Mouse (Mus musculus): ENCODE measurements around the gene Susd6. TPM values are rescaled to one million over a fixed set of nuclear protein-coding genes. Genes with fewer than 3 reads are reported as not detected.

Susd6 gene
- polyA plus RNA-seq, 1 experiment from 2014 or later, result 11.7 TPM

DNA sequence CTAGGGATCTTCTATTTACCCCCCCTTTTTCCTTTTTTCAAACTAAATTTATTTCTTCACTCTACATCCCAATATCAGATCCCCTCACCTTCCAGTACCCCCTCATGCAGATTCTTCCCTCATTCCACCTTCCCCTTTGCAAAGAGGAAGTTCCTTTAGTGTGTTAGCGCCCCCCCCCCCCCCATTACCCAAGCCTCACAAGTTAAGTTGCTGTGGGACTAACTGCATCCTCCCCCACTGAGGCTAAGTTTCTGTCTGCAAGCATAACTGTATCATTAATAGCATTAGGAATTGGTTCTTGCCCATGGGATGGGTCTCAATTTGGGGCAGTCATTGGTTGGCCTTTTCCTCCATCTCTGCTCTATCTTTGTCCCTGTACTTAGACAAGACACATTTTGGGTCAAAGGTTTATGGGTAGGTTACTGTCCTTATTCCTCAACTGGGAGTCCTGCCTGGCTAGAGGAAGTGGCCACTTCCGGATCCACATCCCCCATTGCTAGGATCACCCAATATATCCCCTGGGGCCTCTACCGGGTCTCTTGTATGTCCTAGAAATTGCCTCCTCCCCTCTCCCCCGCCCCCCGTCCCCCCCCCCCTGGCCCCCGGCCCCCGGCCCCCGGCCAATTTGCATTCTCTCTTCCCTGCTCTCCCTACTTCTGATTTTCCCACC is 44.7 kb downstream of the Susd6 start:
- no peak overlapping the region for H3K9ac ChIP-seq (ENCODE audit: low read length)
- H3K4me3 ChIP-seq (ENCODE audit: low read depth, low read length), result no peak overlapping the region
- H3K9me3 ChIP-seq (replicated peaks; ENCODE audit: control insufficient read depth, low read length), result no peaks in the 10 kb centered on the region
- no peaks in the 10 kb centered on the region for H3K4me1 ChIP-seq (ENCODE audit: control insufficient read depth, insufficient read depth, low read length)
- no peak overlapping the region for H3K4me2 ChIP-seq (ENCODE audit: low read length)
- ATAC-seq (no peak), DNase-seq (ENCODE audit: low spot score) (no peak)
- WGBS, result 90% methylated on average over 8 of the region's 8 CpGs
- no peaks in the 10 kb centered on the region for H3K27me3 ChIP-seq (replicated peaks; ENCODE audit: control insufficient read depth, insufficient read depth, low read length)
- H3K36me3 ChIP-seq (ENCODE audit: control insufficient read depth, insufficient read depth, low read length), result no peaks in the 10 kb centered on the region
- H3K27ac ChIP-seq (ENCODE audit: low read depth, low read length), result no peak overlapping the region

DNA sequence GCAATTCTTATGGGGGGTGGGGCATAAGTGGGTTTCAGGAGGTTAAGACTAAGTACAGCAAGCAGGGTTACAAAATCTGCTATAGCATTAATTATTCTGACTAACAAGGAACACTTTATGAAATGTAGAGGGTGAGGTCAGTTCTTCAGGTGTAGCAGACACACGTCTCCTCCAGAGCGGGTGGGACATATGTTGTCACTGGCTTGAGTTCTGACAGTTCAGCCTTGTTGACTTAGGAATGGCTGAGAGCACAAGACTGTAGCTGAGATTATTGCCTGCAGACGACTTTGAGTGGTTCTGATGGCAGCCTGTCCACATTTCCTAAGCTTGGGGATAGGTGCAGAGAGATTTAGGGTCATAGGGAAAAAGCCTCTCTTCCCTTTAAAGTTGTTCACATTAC is 47.3 kb downstream of the Susd6 start:
- H3K9ac ChIP-seq (ENCODE audit: low read length), result no peak overlapping the region
- H3K27ac ChIP-seq (ENCODE audit: low read depth, low read length), result no peak overlapping the region
- 83% methylated on average over 3 of the region's 3 CpGs for WGBS
- no peaks in the 10 kb centered on the region for H3K36me3 ChIP-seq (ENCODE audit: control insufficient read depth, insufficient read depth, low read length)
- H3K27me3 ChIP-seq (replicated peaks; ENCODE audit: control insufficient read depth, insufficient read depth, low read length), result no peaks in the 10 kb centered on the region
- H3K4me2 ChIP-seq (ENCODE audit: low read length), result no peak overlapping the region
- DNase-seq (ENCODE audit: low spot score) (no peak), ATAC-seq (no peak)
- no peaks in the 10 kb centered on the region for H3K9me3 ChIP-seq (replicated peaks; ENCODE audit: control insufficient read depth, low read length)
- H3K4me3 ChIP-seq (ENCODE audit: low read depth, low read length), result no peak overlapping the region
- no peaks in the 10 kb centered on the region for H3K4me1 ChIP-seq (ENCODE audit: control insufficient read depth, insufficient read depth, low read length)

GRCm38 (mm10) chr12:80838271-80838670 is 48.0 kb downstream of the Susd6 start:
- Histone ChIP-seq H3K27ac (ENCODE audit: low read depth, low read length) (no peak overlapping the region), H3K4me1 (ENCODE audit: control insufficient read depth, insufficient read depth, low read length) (no peaks in the 10 kb centered on the region), H3K4me2 (ENCODE audit: low read length) (no peak overlapping the region), H3K9ac (ENCODE audit: low read length) (no peak overlapping the region), H3K36me3 (ENCODE audit: control insufficient read depth, insufficient read depth, low read length) (no peaks in the 10 kb centered on the region), H3K27me3 (replicated peaks; ENCODE audit: control insufficient read depth, insufficient read depth, low read length) (no peaks in the 10 kb centered on the region), H3K9me3 (replicated peaks; ENCODE audit: control insufficient read depth, low read length) (no peaks in the 10 kb centered on the region), H3K4me3 (ENCODE audit: low read depth, low read length) (no peak overlapping the region)
- DNase-seq (ENCODE audit: low spot score), result no peak
- ATAC-seq, result no peak

GRCm38 (mm10) chr12:80838787-80839186 is 48.5 kb downstream of the Susd6 start:
- Histone ChIP-seq H3K27ac (ENCODE audit: low read depth, low read length) (no peak overlapping the region), H3K9ac (ENCODE audit: low read length) (no peak overlapping the region), H3K4me3 (ENCODE audit: low read depth, low read length) (no peak overlapping the region), H3K36me3 (ENCODE audit: control insufficient read depth, insufficient read depth, low read length) (no peaks in the 10 kb centered on the region), H3K9me3 (replicated peaks; ENCODE audit: control insufficient read depth, low read length) (no peaks in the 10 kb centered on the region), H3K4me2 (ENCODE audit: low read length) (no peak overlapping the region), H3K27me3 (replicated peaks; ENCODE audit: control insufficient read depth, insufficient read depth, low read length) (no peaks in the 10 kb centered on the region), H3K4me1 (ENCODE audit: control insufficient read depth, insufficient read depth, low read length) (peaks cover 3% of the 10 kb centered on the region; the same call in 1 of the 2 replicates)
- 92% methylated on average over 2 of the region's 2 CpGs for WGBS
- ATAC-seq (no peak), DNase-seq (ENCODE audit: low spot score) (no peak)

- no peak overlapping the region for H3K4me2 ChIP-seq (ENCODE audit: low read length)
- no peaks in the 10 kb centered on the region for H3K9me3 ChIP-seq (replicated peaks; ENCODE audit: control insufficient read depth, low read length)
- no peaks in the 10 kb centered on the region for H3K27me3 ChIP-seq (replicated peaks; ENCODE audit: control insufficient read depth, insufficient read depth, low read length)
- H3K4me1 ChIP-seq (ENCODE audit: control insufficient read depth, insufficient read depth, low read length), result peaks cover 9% of the 10 kb centered on the region; the same call in 1 of the 2 replicates
- no peaks in the 10 kb centered on the region for H3K36me3 ChIP-seq (ENCODE audit: control insufficient read depth, insufficient read depth, low read length)
- WGBS, result 71% methylated on average over 2 of the region's 2 CpGs
- H3K9ac ChIP-seq (ENCODE audit: low read length), result no peak overlapping the region
- no peak for ATAC-seq
- DNase-seq (ENCODE audit: low spot score), result no peak
- no peak overlapping the region for H3K4me3 ChIP-seq (ENCODE audit: low read depth, low read length)
- H3K27ac ChIP-seq (ENCODE audit: low read depth, low read length), result no peak overlapping the region
These were observed 49.3 kb downstream of the Susd6 start for GRCm38 (mm10) chr12:80839631-80840030.

GRCm38 (mm10) chr12:80841618-80842017 is 51.3 kb downstream of the Susd6 start:
- no peak overlapping the region for H3K27ac ChIP-seq (ENCODE audit: low read depth, low read length)
- no peak for ATAC-seq
- H3K4me1 ChIP-seq (ENCODE audit: control insufficient read depth, insufficient read depth, low read length), result peaks cover 9% of the 10 kb centered on the region; the same call in 1 of the 2 replicates
- no peaks in the 10 kb centered on the region for H3K27me3 ChIP-seq (replicated peaks; ENCODE audit: control insufficient read depth, insufficient read depth, low read length)
- no peaks in the 10 kb centered on the region for H3K9me3 ChIP-seq (replicated peaks; ENCODE audit: control insufficient read depth, low read length)
- no peak overlapping the region for H3K4me3 ChIP-seq (ENCODE audit: low read depth, low read length)
- H3K9ac ChIP-seq (ENCODE audit: low read length), result no peak overlapping the region
- H3K4me2 ChIP-seq (ENCODE audit: low read length), result no peak overlapping the region
- WGBS, result 93% methylated on average over 1 of the region's 1 CpGs
- no peak for DNase-seq (ENCODE audit: low spot score)
- no peaks in the 10 kb centered on the region for H3K36me3 ChIP-seq (ENCODE audit: control insufficient read depth, insufficient read depth, low read length)

GRCm38 (mm10) chr12:80842609-80843008 is 52.3 kb downstream of the Susd6 start:
- Histone ChIP-seq H3K9me3 (replicated peaks; ENCODE audit: control insufficient read depth, low read length) (no peaks in the 10 kb centered on the region), H3K27me3 (replicated peaks; ENCODE audit: control insufficient read depth, insufficient read depth, low read length) (no peaks in the 10 kb centered on the region), H3K9ac (ENCODE audit: low read length) (no peak overlapping the region), H3K36me3 (ENCODE audit: control insufficient read depth, insufficient read depth, low read length) (no peaks in the 10 kb centered on the region), H3K4me2 (ENCODE audit: low read length) (no peak overlapping the region), H3K4me3 (ENCODE audit: low read depth, low read length) (no peak overlapping the region), H3K27ac (ENCODE audit: low read depth, low read length) (no peak overlapping the region), H3K4me1 (ENCODE audit: control insufficient read depth, insufficient read depth, low read length) (peaks cover 9% of the 10 kb centered on the region; the same call in 1 of the 2 replicates)
- WGBS, result 98% methylated on average over 1 of the region's 1 CpGs
- ATAC-seq (no peak), DNase-seq (ENCODE audit: low spot score) (no peak)

DNA sequence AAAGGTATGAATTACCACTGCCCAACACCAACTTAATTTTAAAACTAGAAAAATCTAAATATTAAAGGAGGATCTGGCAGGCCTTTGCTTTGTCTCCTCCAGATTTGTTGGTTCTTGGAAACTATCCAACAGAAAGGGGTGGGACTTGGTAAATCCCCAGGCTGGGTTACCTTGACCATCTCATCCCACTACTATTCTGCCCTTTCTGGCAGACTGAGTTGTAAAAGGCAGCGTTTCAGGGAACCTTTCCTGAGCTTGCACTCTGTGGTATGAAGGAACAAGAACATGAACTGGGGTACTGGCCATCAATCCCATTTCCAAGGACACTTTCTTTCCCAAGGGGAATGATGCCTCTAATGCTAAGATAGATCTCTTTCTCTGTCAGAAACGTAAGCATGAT is 52.9 kb downstream of the Susd6 start:
- H3K9ac ChIP-seq (ENCODE audit: low read length), result no peak overlapping the region
- H3K27me3 ChIP-seq (replicated peaks; ENCODE audit: control insufficient read depth, insufficient read depth, low read length), result no peaks in the 10 kb centered on the region
- ATAC-seq (no peak), DNase-seq (ENCODE audit: low spot score) (no peak)
- no peak overlapping the region for H3K4me2 ChIP-seq (ENCODE audit: low read length)
- H3K4me1 ChIP-seq (ENCODE audit: control insufficient read depth, insufficient read depth, low read length), result peaks cover 9% of the 10 kb centered on the region; the same call in 1 of the 2 replicates
- H3K27ac ChIP-seq (ENCODE audit: low read depth, low read length), result no peak overlapping the region
- no peaks in the 10 kb centered on the region for H3K36me3 ChIP-seq (ENCODE audit: control insufficient read depth, insufficient read depth, low read length)
- H3K4me3 ChIP-seq (ENCODE audit: low read depth, low read length), result no peak overlapping the region
- 78% methylated on average over 2 of the region's 2 CpGs for WGBS
- H3K9me3 ChIP-seq (replicated peaks; ENCODE audit: control insufficient read depth, low read length), result no peaks in the 10 kb centered on the region

- peaks cover 9% of the 10 kb centered on the region; the same call in 1 of the 2 replicates for H3K4me1 ChIP-seq (ENCODE audit: control insufficient read depth, insufficient read depth, low read length)
- no peaks in the 10 kb centered on the region for H3K36me3 ChIP-seq (ENCODE audit: control insufficient read depth, insufficient read depth, low read length)
- ATAC-seq (no peak), DNase-seq (ENCODE audit: low spot score) (peak; percentile 24)
- no peak overlapping the region for H3K27ac ChIP-seq (ENCODE audit: low read depth, low read length)
- H3K4me3 ChIP-seq (ENCODE audit: low read depth, low read length), result no peak overlapping the region
- no peak overlapping the region for H3K9ac ChIP-seq (ENCODE audit: low read length)
- no peaks in the 10 kb centered on the region for H3K9me3 ChIP-seq (replicated peaks; ENCODE audit: control insufficient read depth, low read length)
- no peaks in the 10 kb centered on the region for H3K27me3 ChIP-seq (replicated peaks; ENCODE audit: control insufficient read depth, insufficient read depth, low read length)
- WGBS, result 81% methylated on average over 4 of the region's 4 CpGs
- no peak overlapping the region for H3K4me2 ChIP-seq (ENCODE audit: low read length)
These were observed 53.5 kb downstream of the Susd6 start for GRCm38 (mm10) chr12:80843651-80844444.
